Comparison of ENCODE assay signal across 23 mouse cellular contexts in genomic region chr14:38535181-38535580, GRCm38 (mm10).
DNase-seq lines count a peak whose midpoint lies in the region; ATAC-seq and TF ChIP-seq lines count a peak whose summit lies in the region.
"Had no signal": no experiment of that assay in that cellular context is flagged by ENCODE, and none has a peak within 500 bp of the region (broad histone marks: within the 10 kb centered on the region; RNA-seq: fewer than 3 reads in every experiment).

No protein-coding gene starts in this region.

- TF ChIP-seq CTCF in MEL (IDR thresholded peaks at IDR 0.05 in 2 of 3, conservative IDR thresholded peaks at IDR 0.05 in 1 of 3; ENCODE audit: control insufficient read depth in 1 of 3, insufficient read depth in 1 of 3, low read depth in 2 of 3, low read length in 3 of 3, poor library complexity in 1 of 3, severe bottlenecking in 1 of 3), result no peak

- peak; percentile 58 to 59; a peak in 3 of 4 replicates for TF ChIP-seq EP300 in MEL (IDR thresholded peaks at IDR 0.05; ENCODE audit: low read depth in 1 of 2, low read length in 2 of 2)

- no peak overlapping the region for H3K27ac ChIP-seq in MEL (ENCODE audit: control insufficient read depth, low read depth, low read length)

- TF ChIP-seq POLR2A in MEL (IDR thresholded peaks at IDR 0.05; ENCODE audit: control insufficient read depth in 1 of 2, insufficient read depth in 1 of 2, low read depth in 1 of 2, low read length in 2 of 2, poor library complexity in 1 of 2), result no peak

- no peaks in the 10 kb centered on the region for H3K9me3 ChIP-seq in MEL (replicated peaks; ENCODE audit: insufficient read depth, low read length)
- H3K9me3 ChIP-seq: G1E had no signal

- no peak for ATAC-seq in megakaryocyte-erythroid progenitor cell, adult 5-6 weeks (replicated peaks; ENCODE audit: low FRiP score, low TSS enrichment, poor library complexity, severe bottlenecking)
- ATAC-seq: activated CD4-positive, CD25-positive, alpha-beta regulatory T cell, adult 4 months; CD4-positive, CD25-positive, alpha-beta regulatory T cell, adult 4 months; Patski had no signal

- TF ChIP-seq RAD21 in MEL (IDR thresholded peaks at IDR 0.05; ENCODE audit: low read depth, low read length), result no peak

- no peaks in the 10 kb centered on the region for H3K79me2 ChIP-seq in MEL (ENCODE audit: control insufficient read depth, insufficient read depth, low read length, poor library complexity)

- H3K4me1 ChIP-seq in MEL (ENCODE audit: control insufficient read depth in 1 of 2, insufficient read depth in 2 of 2, low read length in 2 of 2), result peaks cover 6 to 16% of the 10 kb centered on the region in 2 experiments

- H3K36me3 ChIP-seq in MEL (ENCODE audit: control insufficient read depth in 1 of 2, insufficient read depth in 2 of 2, low read length in 2 of 2), result peaks cover 0 to 23% of the 10 kb centered on the region in 2 experiments; a peak in 2 of 4 replicates
- H3K36me3 ChIP-seq: G1E had no signal

- no peak overlapping the region for H3K4me3 ChIP-seq in MEL (ENCODE audit: control insufficient read depth in 1 of 2, insufficient read depth in 1 of 2, low read depth in 2 of 2, low read length in 2 of 2)

- no peak overlapping the region for H3K9ac ChIP-seq in MEL (ENCODE audit: control insufficient read depth, low read depth, low read length, poor library complexity, severe bottlenecking)

- H3K27me3 ChIP-seq in MEL (ENCODE audit: control insufficient read depth in 1 of 2, insufficient read depth in 2 of 2, low read length in 2 of 2), result no peaks in the 10 kb centered on the region
- H3K27me3 ChIP-seq: CH12.LX, Patski had no signal

- peak; percentile 70 for DNase-seq in heart, adult 11 months
- no peak for DNase-seq in heart, postnatal 4 days
- peak; percentile 32 for DNase-seq in MEL (ENCODE audit: low read depth, low spot score)
- peak; percentile 7 for DNase-seq in skeletal muscle tissue, adult 2 months (ENCODE audit: low read depth, low spot score)
- DNase-seq in T-cell, adult 2 months (ENCODE audit: low spot score), result no peak
- DNase-seq: adrenal gland, adult 2 months; adrenal gland, adult 8-10 months; adrenal gland, postnatal 10 days; adrenal gland, postnatal 14 days; adrenal gland, postnatal 25 days; adrenal gland, postnatal 36 days; B cell, adult 2 months; cerebellum, adult 11 months; cerebellum, adult 11-12 months; cerebellum, adult 18-20 months; cerebellum, adult 2 months; cerebellum, adult 8-10 months had no signal

TF ChIP-seq in MEL, 35 proteins besides CTCF, POLR2A, EP300 and RAD21:
- TF ChIP-seq GATA1 (IDR thresholded peaks at IDR 0.05; ENCODE audit: low read depth, low read length) (peak; percentile 48), MYC (IDR thresholded peaks at IDR 0.05; ENCODE audit: low read depth, low read length) (no peak)
TF ChIP-seq in MEL: peak in this region for 1.

Comparison
In these comparisons a context has a peak if more than half of its experiments do, and no peak if none do; other contexts are left out.
1. DNase-seq: peak in heart, adult 11 months (single experiment), MEL (single experiment) and skeletal muscle tissue, adult 2 months (single experiment); none in heart, postnatal 4 days (single experiment) and T-cell, adult 2 months (single experiment).